Mouse (Mus musculus): ENCODE measurements around the gene Klhdc3.
A peak's percentile ranks its signal among the peaks of the same experiment; 100 is the strongest.

Klhdc3 gene

DNA sequence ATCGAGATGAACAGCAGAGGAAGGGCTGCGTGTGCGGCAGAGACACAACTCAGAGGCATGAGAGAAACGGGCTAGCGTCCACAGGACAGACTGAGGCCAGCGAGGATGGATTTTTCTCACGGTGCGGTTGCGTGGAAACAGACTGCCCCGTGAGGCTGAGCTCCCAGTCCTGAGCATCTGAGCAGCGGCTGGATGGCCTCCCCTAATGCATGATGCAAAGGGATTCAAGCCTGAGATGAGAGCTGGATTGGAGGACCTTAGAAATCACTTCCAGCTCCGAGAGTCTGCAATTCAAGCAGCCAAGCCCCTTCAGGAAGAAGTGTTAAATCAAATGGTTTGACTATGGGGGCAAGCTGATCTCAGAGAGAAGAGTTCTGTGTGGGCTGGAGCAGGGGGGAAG, 20.8 kb upstream of the Klhdc3 start:
- DNase-seq = no peak

DNA sequence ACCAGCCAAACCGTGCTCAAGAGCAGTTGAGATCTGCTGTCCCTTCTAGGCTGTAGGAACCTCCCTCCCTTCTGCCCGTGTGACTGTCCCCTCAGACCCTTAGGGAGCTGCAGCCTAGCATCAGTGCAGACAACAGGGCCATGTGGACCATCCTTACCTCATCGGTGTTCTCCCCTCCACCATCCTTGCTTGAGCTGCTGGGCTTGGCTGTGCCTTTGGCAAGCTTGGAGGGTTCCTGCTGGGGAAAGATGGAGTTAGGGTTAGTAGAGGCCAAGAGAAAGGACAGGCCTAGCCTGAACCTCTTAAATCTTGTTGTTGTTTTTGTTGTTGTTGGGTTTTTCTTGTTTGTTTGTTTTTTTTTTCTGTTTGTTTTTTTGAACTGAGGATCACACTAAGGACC, 19.2 kb upstream of the Klhdc3 start:
- DNase-seq = no peak

GRCm38 (mm10) chr17:46699245-46699644, 18.5 kb upstream of the Klhdc3 start:
- no peak for DNase-seq

- DNase-seq = no peak
Observed at GRCm38 (mm10) chr17:46698515-46698914, 17.8 kb upstream of the Klhdc3 start.

DNA sequence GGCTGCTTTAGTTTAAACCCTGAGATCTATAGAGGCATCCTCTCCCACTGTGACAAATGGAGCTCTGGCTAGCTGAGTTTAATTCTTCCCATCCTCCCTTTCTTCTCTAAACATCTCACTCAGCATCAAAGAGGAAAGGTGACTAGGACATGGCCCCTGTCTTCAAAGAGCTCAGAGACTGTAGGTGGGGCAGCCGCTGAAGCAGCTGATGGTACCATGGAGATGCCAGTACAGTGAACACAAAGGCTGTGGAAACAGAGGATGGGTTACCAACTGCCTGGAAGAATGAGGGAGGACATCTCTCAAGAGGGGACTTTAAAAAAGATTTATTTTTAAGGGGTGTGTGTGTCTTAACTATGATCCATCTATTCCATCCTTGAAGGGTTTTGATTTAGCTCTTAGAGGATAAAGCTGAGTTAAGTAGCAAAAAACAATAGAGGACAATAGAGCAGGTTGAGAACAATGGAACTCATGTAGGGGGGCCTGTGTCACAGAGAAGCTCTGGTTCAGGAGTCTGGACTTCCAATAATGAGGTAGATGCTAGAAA, 13.9 kb upstream of the Klhdc3 start:
- no peak for DNase-seq

GRCm38 (mm10) chr17:46691390-46691789, 10.7 kb upstream of the Klhdc3 start:
- no peak for DNase-seq

GRCm38 (mm10) chr17:46690665-46691064, 10.0 kb upstream of the Klhdc3 start:
- DNase-seq = no peak

DNA sequence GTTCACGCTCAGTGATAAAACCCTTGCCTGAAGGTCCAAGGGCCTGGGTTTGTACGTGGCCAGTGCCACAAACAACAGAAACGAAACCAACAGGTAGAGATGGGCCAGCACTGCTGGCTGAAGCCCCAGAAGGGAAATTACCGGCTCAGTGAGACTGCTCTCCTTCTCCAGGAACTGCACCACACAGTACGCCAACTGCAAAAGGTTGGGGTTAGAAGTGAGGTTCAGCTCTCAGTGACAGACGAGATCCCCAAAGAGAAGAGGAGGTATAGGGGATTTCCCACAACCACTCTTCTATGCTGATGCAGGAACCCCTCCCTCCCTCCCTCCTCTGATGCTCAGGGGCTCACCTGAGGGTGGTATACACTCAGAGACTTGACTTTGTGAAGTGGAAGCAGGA, 5.2 kb upstream of the Klhdc3 start:
- no peak for DNase-seq

DNA sequence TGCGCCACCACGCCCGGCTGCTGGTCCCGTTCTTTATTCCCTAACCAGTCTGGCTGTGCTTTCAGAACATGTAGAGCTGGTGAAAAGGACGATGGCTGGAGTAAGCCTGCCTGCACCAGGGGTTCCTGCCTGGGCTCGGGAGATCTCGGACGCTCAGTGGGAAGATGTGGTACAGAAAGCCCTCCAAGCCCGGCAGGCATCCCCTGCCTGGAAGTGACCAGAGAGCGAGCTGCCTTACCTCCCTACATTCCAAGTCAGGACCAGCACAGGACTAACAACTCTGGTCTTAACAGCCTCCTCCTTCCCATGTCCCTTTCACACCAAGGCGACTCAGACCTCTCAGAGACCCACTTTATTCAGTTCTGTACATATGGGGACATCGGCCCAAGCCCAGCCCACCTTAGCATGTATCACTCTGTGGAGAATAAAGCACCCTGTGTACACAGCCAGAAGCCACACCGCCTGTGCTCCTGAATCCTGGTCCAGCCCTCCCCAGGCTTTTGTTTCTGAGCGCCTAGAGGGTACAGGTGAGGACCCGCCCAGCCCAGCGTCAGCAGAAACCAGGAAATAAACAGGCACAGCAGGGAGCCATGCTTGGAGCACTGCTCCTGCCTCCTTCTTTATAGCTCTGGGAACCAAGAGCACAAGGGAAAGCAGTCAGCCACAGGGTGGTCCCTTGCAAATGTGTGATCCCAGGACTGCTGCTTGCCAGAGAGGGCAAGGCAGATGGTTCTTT, 2.1 kb upstream of the Klhdc3 start:
- no peak for DNase-seq

DNA sequence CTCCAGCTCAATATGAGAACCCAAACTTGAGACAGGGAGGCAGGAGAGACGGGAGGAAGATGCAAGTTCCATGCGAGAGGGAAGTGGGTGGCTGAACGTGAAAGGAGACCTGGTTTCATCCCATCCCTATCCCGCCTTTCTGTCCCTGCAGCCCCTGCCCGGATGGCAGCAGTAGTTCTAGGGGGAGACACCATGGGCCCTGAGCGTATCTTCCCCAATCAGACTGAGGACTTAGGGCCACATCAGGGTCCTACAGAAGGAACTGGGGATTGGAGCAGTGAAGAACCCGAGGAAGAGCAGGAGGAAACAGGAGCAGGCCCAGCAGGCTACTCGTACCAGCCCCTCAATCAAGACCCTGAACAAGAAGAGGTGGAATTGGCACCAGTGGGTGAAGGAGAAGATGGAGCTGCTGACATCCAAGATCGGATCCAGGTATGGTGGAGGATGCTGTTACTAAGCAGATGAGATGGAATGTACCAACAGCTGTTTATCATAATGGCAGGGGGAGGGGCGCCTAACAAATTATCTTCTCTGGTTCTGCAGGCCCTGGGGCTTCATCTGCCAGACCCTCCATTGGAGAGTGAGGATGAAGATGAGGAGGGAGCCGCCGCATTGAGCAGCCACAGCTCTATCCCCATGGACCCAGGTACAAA, 878 bp upstream of the Klhdc3 start:
- no peak for DNase-seq

- DNase-seq = peak; percentile 62
Observed at GRCm38 (mm10) chr17:46679843-46680759, 613 bp downstream of the Klhdc3 start.

DNA sequence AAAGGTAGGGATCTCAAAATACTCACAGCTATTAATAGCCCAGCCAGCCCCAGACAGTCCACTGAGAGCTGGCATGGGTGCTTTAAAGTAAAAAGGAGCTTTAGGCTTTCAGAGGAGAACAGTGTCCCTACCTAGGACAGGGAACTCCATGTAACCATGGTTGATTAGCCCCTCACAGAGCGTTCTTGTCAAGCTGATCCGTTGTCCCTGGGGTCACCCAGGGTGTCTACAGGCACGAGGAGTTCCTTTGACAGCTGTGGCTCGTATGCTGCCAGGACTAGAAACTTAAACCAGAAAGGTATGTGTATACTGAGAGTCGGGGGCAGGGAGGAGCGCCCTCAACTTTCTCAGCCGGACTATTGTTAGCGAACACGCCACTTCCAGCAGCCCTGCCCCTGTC, 1.8 kb downstream of the Klhdc3 start:
- no peak for DNase-seq

- DNase-seq = peak; percentile 31
Observed at GRCm38 (mm10) chr17:46678416-46678815, 2.3 kb downstream of the Klhdc3 start, which contains the start of gene Mea1. Mea1 (plus strand) TSS chr17:46678793.

- no peak for DNase-seq
Observed at GRCm38 (mm10) chr17:46674530-46675283, 6.0 kb downstream of the Klhdc3 start.

DNA sequence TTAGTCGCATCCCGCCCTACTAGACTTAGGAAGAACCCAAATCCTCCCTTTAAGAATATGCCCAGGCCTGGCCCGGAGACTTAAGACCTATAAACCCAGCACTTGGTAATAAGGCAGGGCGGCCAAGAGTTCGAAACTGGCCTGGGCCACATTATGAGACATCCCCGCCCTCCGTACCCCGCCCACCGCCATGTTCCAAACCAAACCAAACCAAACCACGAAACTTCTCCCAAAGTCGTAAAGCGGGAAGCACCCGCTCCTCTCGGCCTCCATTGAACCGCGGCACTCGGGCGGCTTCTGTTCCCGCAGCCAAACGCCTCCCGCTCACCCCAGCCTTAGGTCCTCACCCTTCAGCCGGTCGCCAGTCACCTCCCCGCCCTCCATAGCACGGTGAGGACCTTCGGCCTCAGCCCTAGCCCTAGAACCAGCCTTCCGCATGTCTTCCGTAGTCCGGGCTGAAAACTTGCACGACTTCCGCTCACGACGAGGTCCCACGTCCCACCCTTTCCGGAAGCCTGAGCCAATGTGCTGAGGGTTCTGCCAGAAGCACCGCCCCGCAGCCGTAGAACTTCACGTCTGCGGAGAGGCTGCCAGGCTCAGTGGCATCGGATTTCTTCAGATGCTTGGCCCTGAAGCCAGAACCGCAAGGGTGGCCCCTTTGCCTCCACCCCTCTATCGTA, 6.7 kb downstream of the Klhdc3 start, which contains the start of gene Rrp36:
Gene Rrp36 (minus strand): TSS at position 503 of the 680 bp plus-strand sequence.
- peak; percentile 94 for DNase-seq

- no peak for DNase-seq
Observed at GRCm38 (mm10) chr17:46669911-46670310, 10.8 kb downstream of the Klhdc3 start.

DNA sequence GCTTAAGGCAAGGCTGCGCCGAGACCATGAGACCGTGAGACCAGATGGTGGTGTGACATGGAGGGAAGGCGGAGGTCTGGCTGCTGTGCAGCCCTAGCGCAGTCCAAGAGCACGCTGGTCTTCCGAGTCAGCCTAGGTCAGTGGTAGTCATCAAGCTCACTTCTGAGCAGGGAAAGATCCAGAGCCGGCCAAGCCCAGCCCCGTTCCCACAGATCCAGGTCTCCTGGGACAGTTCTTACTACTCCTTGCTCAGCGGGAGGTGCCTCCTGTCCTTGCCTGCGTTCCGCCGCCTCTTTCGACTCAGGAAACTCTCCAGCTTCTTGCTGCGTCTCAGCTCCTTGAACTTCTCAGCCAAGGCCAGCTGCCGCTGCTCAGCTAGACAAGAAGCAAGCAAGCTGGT, 13.0 kb downstream of the Klhdc3 start:
- DNase-seq = peak; percentile 28

DNA sequence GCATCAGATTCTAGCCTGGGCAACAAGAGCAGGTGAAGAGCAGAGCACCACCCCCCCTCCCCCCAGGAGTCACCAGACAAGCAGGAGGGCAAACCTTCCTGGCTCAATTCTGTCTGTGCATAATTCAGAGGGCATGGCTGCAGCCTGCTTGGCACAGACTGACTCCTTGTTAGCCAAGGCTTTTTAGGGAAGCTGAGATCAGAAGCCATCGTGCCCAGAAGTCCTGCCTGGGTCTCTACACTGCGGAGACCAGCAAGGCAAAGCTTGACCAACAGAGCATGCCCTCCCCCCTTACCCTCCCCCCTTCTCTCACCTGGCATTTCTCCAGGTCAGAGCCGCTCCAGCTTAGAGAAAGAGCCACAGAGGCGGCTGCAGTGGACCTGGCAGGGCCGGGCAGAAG, 18.0 kb downstream of the Klhdc3 start:
- peak; percentile 47 for DNase-seq

GRCm38 (mm10) chr17:46661981-46662380, 18.7 kb downstream of the Klhdc3 start:
- no peak for DNase-seq

- no peak for DNase-seq
Observed at GRCm38 (mm10) chr17:46661351-46661750, 19.4 kb downstream of the Klhdc3 start.

DNA sequence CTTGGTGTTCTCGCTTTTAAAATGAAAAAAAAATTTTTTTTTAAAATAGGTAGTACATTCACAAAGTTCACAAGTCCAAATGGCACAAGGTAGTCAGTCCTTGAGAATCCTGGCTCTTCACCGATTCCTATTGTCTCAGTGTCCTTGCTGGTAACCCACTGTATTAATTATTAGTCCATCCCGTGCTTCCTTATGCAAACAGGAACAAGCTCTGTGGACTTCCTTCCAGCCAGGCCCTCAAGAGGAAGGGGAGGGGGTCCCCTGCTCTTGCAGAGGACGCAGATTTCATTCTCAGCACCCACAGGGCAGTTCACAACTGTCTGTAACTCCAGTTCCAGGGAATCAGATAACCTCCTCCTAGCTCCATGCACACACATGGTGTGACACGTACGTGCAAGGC, 24.7 kb downstream of the Klhdc3 start:
- DNase-seq = no peak
